Mouse (Mus musculus): Measurements from ENCODE around the gene Rcl1. TPM values are rescaled to one million over a fixed set of nuclear protein-coding genes. Genes with fewer than 3 reads are reported as not detected.
A peak's percentile ranks its signal among the peaks of the same experiment; 100 is the strongest.

Rcl1 gene
- total RNA-seq, 2 experiments from 2014 or later: 5.0 to 11.7 TPM

- ATAC-seq (ENCODE audit: poor library complexity, severe bottlenecking): no peak
These were observed 48.4 kb downstream of the Rcl1 start for GRCm38 (mm10) chr19:29149583-29149982.

GRCm38 (mm10) chr19:29150038-29150437 is 48.9 kb downstream of the Rcl1 start:
- no peak for ATAC-seq (ENCODE audit: poor library complexity, severe bottlenecking)

GRCm38 (mm10) chr19:29151443-29151842 is 50.3 kb downstream of the Rcl1 start:
- no peak for ATAC-seq (ENCODE audit: poor library complexity, severe bottlenecking)

GRCm38 (mm10) chr19:29155552-29155951 is 54.4 kb downstream of the Rcl1 start:
- ATAC-seq (ENCODE audit: poor library complexity, severe bottlenecking): no peak

GRCm38 (mm10) chr19:29156417-29156816 is 55.2 kb downstream of the Rcl1 start:
- no peak for ATAC-seq (ENCODE audit: poor library complexity, severe bottlenecking)

GRCm38 (mm10) chr19:29157678-29158466 is 56.7 kb downstream of the Rcl1 start:
- ATAC-seq (ENCODE audit: poor library complexity, severe bottlenecking): peak; percentile 51

GRCm38 (mm10) chr19:29158486-29158885 is 57.3 kb downstream of the Rcl1 start:
- ATAC-seq (ENCODE audit: poor library complexity, severe bottlenecking): no peak

GRCm38 (mm10) chr19:29163817-29164527 is 62.8 kb downstream of the Rcl1 start:
- no peak for ATAC-seq (ENCODE audit: poor library complexity, severe bottlenecking)

GRCm38 (mm10) chr19:29164528-29165166 is 63.5 kb downstream of the Rcl1 start:
- ATAC-seq (ENCODE audit: poor library complexity, severe bottlenecking): no peak

- peak; percentile 74 for ATAC-seq (ENCODE audit: poor library complexity, severe bottlenecking)
These were observed 66.8 kb downstream of the Rcl1 start for GRCm38 (mm10) chr19:29167938-29168337.

GRCm38 (mm10) chr19:29180336-29180735 is 79.2 kb downstream of the Rcl1 start:
- peak; percentile 76 for ATAC-seq (ENCODE audit: poor library complexity, severe bottlenecking)

GRCm38 (mm10) chr19:29182166-29182565 is 81.0 kb downstream of the Rcl1 start:
- no peak for ATAC-seq (ENCODE audit: poor library complexity, severe bottlenecking)

GRCm38 (mm10) chr19:29185122-29185521 is 83.9 kb downstream of the Rcl1 start:
- ATAC-seq (ENCODE audit: poor library complexity, severe bottlenecking): peak; percentile 28; the same call in 1 of the 2 replicates

- ATAC-seq (ENCODE audit: poor library complexity, severe bottlenecking): no peak
These were observed 84.5 kb downstream of the Rcl1 start for GRCm38 (mm10) chr19:29185552-29186232.

- peak; percentile 42 for ATAC-seq (ENCODE audit: poor library complexity, severe bottlenecking)
These were observed 87.7 kb downstream of the Rcl1 start for GRCm38 (mm10) chr19:29188879-29189278.

Other genes starting within 250 kb of the Rcl1 start
- gene Plpp6, start 137.4 kb upstream of the Rcl1 start, total RNA-seq (2015): 15.6 and 16.1 TPM in 2 replicates
- 6.7 and 7.2 TPM in 2 replicates for gene Plpp6, start 137.4 kb upstream of the Rcl1 start, total RNA-seq (2017)
- 0.11 TPM in 1 of 2 replicates, not detected in the other for gene 4430402I18Rik, start 133.6 kb upstream of the Rcl1 start, total RNA-seq (2015)
- 0.11 TPM in 1 of 2 replicates, not detected in the other for gene 4430402I18Rik, start 133.6 kb upstream of the Rcl1 start, total RNA-seq (2017)
- 25.6 and 33.3 TPM in 2 replicates for gene Cdc37l1, start 111.0 kb upstream of the Rcl1 start, total RNA-seq (2015)
- gene Cdc37l1, start 111.0 kb upstream of the Rcl1 start, total RNA-seq (2017): 28.3 and 39.9 TPM in 2 replicates
- 27.2 and 30.7 TPM in 2 replicates for gene Ak3, start 53.4 kb upstream of the Rcl1 start, total RNA-seq (2015)
- gene Ak3, start 53.4 kb upstream of the Rcl1 start, total RNA-seq (2017): 18.2 and 19.5 TPM in 2 replicates
- gene Jak2, start 150.5 kb downstream of the Rcl1 start, total RNA-seq (2015): 74.6 and 82.1 TPM in 2 replicates
- 80.8 and 83.2 TPM in 2 replicates for gene Jak2, start 150.5 kb downstream of the Rcl1 start, total RNA-seq (2017)
- not detected in 2 replicates for gene Insl6, start 224.0 kb downstream of the Rcl1 start, total RNA-seq (2015)
- gene Insl6, start 224.0 kb downstream of the Rcl1 start, total RNA-seq (2017): 0.81 TPM in 1 of 2 replicates, not detected in the other
- gene Rln1, start 233.3 kb downstream of the Rcl1 start, total RNA-seq (2015): not detected in 2 replicates
- gene Rln1, start 233.3 kb downstream of the Rcl1 start, total RNA-seq (2017): not detected in 2 replicates

Measured in megakaryocyte, adult 5-6 weeks (primary cell).